Mouse (Mus musculus) frontal cortex, adult (tissue): ENCODE results near the gene Zbtb40.

ENCODE experiments used
- ATAC-seq: cut with Nextera tagmentation; 2 replicates; pipeline ENCODE4 v1.9.2; 2017; ENCODE audit warnings: mild to moderate bottlenecking, moderate library complexity, mixed read lengths; ENCODE audit not compliant: low TSS enrichment

The Zbtb40 gene

DNA sequence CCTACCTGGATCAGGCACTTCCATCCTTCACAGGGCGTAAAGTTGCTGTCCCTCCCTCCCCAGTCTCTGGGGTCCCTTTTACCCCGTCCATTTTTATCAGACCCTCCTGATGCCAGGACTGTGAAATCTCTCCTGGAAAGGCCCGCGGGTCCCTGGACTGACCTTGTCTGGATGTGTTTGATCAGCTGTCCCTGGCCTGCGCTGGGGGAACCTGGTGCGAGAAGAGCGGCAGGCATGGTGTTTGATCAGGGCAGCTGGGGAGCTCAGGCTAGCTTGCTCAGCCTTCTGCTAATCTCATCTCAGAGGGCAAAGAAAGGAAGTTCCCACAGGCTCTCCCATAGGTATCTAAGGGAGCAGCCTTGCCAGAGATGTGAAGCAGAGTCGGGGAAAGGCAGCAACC is 71.4 kb downstream of the Zbtb40 start:
- ATAC-seq, result no peak

- ATAC-seq, result no peak
Observed at GRCm38 (mm10) chr4:136970939-136971338, 77.7 kb downstream of the Zbtb40 start.

DNA sequence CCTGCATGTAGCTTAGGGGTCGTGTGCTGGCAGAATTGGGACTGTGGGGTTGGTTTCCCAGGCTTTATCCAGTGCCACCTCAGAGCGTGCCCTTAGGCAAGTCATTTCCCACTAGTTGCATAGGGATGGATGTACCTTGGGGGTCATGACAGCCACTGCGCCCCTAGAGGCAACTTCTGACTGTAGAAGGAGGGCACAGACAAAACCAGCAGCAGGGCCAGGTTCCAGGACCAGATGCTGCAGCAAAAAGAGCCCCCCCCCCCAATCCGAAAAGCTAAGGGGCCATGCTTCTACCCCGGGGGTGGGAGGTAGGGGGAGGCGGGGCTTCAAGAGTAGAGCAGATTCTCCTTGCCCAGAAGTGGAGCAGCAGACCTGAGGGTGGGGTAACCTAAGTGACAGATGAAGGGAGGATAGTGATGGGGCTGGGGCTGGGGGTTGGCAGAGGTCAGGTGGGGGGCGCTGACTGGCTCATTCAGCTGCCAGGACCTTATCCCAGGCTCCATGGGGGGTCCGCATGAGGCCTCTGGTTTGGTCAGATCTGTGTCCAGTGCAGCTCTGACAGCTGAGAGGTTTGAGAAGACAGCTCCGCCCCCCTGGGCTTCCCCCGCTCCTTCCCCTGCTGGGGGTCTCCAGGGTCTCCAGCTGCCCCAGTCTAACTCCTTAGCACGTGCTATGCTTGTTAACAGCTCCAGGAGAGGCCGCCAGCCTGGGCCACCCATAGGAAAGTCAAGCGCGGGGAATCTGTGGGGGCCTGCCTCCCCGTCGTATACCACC is 78.9 kb downstream of the Zbtb40 start:
- ATAC-seq, result no peak

DNA sequence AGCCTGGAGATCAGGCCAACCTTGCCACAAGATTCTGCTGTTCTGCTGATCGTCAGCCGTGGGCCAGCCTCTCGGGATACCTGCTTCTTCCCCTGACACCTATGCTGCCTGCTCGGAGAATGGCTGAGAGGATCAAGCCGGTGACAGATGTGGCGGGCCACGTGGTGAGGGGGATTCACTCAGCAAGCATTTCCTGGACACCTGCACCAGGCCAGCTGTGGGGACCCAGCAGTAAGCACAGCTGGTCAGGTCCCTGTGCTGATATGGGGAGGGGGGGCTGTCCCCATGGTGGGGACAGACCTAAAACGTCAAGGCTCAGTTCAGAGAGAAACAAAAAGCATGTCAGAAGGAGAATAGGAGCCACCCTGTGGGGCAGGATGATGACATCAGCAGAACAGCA is 79.5 kb downstream of the Zbtb40 start:
- no peak for ATAC-seq

DNA sequence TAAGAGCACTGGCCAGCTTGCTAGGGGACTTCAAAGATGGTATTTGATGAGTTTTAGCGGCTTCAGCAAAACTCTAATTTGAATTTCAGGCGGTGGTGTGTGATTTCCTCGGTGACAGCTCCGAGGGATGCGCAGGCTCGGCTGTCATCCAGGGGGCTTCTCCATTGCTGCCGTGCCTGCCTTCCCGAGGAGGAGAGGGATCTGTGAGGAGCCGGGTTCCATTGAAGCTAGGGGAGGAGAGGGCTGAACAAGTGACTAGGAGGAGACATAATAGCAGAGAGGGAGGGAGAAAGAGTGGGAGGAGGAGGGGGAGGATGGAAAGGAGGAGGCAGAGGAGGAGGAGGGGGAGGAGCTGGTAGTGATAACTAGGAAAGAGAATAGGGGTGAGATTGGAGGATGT is 81.1 kb downstream of the Zbtb40 start:
- no peak for ATAC-seq

GRCm38 (mm10) chr4:136966493-136967390 is 81.9 kb downstream of the Zbtb40 start:
- ATAC-seq, result no peak

- ATAC-seq, result no peak
Observed at GRCm38 (mm10) chr4:136964990-136965421, 83.6 kb downstream of the Zbtb40 start.

GRCm38 (mm10) chr4:136962447-136962846 is 86.2 kb downstream of the Zbtb40 start:
- no peak for ATAC-seq

- ATAC-seq, result no peak
Observed at GRCm38 (mm10) chr4:136961642-136962285, 86.8 kb downstream of the Zbtb40 start.

GRCm38 (mm10) chr4:136960581-136960980 is 88.0 kb downstream of the Zbtb40 start:
- ATAC-seq, result no peak

- ATAC-seq, result no peak
Observed at GRCm38 (mm10) chr4:136960068-136960467, 88.5 kb downstream of the Zbtb40 start.

DNA sequence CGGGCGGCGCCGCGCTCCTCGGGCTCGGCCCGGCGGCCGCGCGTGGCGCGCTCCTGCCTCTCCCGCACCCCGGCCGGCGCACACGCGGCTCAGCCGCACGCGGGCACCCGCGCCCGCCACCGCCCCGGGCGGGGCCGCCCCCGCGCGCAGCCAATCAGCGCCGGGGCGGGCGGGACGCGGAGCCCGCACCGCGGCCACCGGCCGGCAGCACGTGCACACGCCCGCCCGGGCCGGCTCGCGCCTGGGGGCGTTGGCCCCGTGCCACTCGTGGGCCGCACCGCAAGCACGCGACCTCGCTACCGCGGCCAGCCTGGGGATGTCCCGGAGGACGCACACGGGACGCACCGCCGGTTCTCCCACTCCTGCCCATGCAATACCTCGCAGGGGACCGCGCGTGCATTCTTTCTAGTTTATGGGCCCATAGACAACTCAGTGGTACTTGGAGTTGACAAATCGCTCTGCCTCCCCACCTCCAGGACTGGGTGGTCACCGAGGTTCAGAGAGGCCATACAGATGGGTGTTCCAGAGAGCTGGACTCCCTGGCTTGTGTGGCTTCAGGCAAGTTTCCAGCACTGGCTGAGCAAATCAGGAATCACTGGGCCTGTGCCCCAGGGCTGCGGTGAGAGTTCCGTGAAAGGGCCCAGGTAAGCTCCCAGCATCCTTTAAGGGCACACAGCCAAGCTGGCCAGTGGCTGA is 91.7 kb downstream of the Zbtb40 start, which contains the start of gene Epha8:
Epha8 (minus strand) TSS at position 66 of the 696 bp plus-strand sequence.
- peak; percentile 61 for ATAC-seq

DNA sequence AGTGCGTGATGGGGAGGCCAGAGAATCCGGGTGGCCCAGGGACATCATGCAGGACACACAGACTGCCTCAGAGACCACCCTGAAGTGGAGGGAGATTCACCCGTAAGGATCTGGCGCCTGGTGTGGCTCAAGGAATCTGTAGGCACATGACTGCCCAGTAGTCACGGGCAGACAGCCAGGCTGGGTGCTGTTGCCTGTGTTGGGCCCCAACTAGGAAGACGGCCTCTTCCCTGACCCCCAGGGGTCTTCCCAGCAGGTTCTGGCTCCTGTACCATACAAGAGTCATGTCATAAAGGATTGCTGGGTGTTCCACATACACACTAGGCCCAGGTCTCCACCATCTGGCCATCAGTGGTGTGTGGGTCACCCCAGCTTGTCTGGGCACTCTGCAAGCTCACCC is 94.0 kb downstream of the Zbtb40 start:
- ATAC-seq, result no peak

- ATAC-seq, result peak; percentile 52; the same call in 1 of the 2 replicates
Observed at GRCm38 (mm10) chr4:136949266-136949989, 99.2 kb downstream of the Zbtb40 start.

GRCm38 (mm10) chr4:136945397-136945796 is 103.2 kb downstream of the Zbtb40 start:
- ATAC-seq, result no peak

DNA sequence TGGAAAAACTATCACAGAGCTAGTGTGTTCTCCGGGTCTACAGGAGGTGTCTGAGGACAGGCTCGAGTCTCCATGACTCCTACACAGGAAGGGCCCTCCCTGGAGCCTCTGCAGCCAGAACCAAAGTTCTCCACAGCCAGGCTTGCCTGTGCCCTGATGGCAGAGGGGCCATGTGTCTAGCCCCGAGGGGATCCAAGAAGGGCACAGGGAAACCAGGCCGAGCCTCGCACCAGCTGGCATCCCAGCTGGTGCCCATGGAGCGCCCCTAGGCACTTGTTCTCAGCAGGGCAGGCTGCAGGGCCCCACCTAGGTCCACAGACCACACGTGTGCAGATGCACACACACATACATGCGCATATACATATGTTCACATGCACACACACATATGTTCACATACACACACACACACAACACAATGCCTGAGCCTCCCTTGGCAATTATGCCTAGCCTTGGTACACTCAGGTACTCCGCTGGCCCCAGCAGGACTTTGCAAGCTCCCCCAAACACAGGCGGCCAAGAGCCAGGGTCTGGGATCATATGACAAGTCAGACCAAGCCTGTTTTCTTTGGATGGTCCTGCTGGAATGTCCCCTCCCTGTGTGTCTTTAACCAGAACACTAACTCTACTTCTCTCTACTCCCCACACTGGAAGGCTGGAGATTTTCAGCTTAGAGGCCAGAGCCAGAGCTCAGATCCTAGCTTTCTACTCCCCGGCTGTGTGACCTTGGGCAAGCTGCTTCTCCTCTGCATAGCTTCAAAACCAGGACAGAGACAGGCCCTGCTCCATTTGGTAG is 103.8 kb downstream of the Zbtb40 start:
- ATAC-seq, result no peak

GRCm38 (mm10) chr4:136943175-136943574 is 105.4 kb downstream of the Zbtb40 start:
- ATAC-seq, result no peak

DNA sequence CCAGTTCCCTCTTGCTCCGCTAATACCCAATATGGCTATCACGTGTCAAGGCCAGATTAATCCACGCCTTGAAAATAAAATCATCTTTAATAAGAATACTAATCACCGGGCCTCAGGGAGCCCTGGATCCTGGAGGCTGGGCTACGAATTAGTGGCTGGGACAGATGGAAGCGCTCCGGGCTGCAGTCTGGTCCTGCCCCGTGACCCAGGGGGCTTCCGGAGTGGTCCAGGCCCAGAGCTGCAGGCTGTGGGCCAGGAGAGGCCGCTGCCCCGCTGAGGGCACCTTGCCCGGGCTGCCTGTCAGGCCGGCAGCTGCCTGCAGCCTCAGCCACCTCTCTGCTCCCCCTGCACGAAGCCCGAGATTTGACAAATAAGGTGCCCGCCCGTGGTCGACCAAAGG is 105.8 kb downstream of the Zbtb40 start:
- no peak for ATAC-seq

GRCm38 (mm10) chr4:136937935-136938334 is 110.7 kb downstream of the Zbtb40 start:
- no peak for ATAC-seq

DNA sequence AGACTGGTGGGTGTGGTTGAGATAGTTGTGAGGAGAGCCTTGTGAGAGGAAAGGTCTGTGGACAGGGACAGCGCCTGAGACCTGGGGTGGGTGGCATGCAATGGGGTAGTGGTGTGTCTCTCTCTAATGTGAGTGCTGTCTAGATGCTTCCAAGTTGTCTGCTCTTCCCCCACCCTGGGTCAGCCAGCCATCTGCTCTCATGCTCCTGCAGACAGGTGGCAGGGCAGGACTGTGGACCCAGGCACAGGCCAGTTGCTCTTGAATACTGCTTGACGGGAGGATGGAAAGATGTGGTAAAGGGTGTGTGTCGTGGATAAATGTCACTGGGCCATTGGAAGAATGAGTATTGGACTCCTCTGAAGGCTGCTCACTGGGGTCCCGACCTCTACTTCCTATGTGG is 111.3 kb downstream of the Zbtb40 start:
- ATAC-seq, result no peak
